Mouse (Mus musculus): ENCODE data around the gene Gm10073. TPM values are rescaled to one million over a fixed set of nuclear protein-coding genes. Genes with fewer than 3 reads are reported as not detected.
A peak's percentile ranks its signal among the peaks of the same experiment; 100 is the strongest.

Gene Gm10073
- polyA plus RNA-seq, 2 experiments from 2014 or later = 85.5 to 100 TPM

DNA sequence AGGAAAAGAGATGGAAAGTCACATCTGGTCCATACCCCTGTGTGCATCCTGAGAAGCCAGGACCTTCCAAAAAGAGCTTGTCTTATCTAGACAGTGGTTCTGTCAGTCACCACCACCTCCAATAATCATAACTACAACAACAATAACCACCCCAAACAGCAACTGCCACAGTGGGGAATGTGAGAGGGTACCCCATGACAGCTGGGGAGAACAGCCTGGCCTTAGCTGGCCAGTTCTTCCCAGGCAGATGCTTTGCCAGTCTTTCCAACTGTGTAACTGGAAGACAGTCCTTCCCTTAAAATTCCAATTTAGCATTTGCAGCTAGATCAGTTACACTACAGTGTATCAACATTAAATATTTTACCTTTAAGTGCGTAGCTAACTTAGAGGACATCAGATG lies 22.4 kb downstream of the Gm10073 start:
- ATAC-seq = no peak

GRCm38 (mm10) chr8:106548366-106548936 lies 24.8 kb downstream of the Gm10073 start:
- ATAC-seq = no peak

GRCm38 (mm10) chr8:106546746-106547145 lies 26.5 kb downstream of the Gm10073 start:
- no peak for ATAC-seq

GRCm38 (mm10) chr8:106545149-106545548 lies 28.1 kb downstream of the Gm10073 start:
- ATAC-seq = no peak

- ATAC-seq = no peak
Measured at GRCm38 (mm10) chr8:106543043-106543442, 30.2 kb downstream of the Gm10073 start.

DNA sequence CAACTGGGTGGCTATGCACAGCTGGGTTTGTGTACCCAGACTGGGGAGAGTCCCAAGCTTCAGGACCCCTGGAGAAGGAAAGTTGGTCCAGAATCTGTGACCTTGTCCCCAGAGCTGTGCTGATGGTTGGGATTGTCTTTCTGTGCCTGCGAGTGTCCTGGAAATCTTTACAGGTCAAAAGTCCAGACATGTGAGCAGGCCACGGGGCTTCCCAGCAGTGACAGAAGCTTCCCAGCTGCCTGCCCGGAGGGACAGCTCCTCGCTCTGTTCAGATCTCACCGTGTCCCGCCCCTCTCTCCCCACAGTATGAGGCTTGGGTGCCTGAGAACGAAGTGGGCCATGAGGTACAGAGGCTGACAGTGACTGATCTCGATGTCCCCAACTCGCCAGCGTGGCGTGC lies 32.3 kb downstream of the Gm10073 start:
- no peak for ATAC-seq

DNA sequence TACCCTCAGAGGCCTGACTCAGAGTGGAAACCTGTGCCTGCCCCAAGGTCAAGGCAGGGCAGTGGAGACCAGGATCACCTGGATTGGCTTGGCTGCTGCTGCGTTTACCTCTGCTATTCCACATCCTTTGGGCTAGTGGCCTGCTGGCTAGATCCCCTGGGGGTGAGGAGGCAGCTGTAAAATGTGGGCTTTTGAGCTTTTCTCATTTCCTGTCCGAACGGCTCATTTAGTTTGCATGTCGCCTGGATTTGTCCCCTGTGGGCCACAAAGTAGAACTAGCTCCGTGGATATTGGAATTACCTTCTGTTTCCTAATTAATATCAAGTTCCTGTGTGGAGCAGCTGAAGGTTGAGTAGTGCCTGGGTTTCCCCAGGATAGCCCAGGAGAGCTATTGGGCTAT lies 34.1 kb downstream of the Gm10073 start:
- no peak for ATAC-seq

GRCm38 (mm10) chr8:106535448-106535847 lies 37.8 kb downstream of the Gm10073 start:
- no peak for ATAC-seq

DNA sequence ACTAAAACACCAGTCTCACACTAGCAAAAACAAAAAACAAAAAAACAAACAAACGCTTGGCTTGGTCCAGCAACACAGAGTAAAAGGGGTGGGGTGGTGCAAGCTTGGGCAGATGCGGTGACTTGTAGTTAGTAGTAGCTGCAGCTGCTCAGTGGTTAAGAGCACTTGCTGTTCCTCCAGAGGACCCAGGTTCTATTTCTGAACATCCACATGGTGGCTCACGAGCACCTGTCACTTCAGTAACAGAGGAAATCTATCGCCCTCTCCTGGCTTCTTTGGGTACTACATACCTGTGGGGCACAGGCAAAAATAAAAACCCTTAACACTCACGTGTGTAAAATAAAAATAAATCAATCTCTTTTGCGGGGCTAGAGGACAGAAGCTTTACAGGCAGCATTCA lies 38.8 kb downstream of the Gm10073 start:
- ATAC-seq = peak; percentile 49

DNA sequence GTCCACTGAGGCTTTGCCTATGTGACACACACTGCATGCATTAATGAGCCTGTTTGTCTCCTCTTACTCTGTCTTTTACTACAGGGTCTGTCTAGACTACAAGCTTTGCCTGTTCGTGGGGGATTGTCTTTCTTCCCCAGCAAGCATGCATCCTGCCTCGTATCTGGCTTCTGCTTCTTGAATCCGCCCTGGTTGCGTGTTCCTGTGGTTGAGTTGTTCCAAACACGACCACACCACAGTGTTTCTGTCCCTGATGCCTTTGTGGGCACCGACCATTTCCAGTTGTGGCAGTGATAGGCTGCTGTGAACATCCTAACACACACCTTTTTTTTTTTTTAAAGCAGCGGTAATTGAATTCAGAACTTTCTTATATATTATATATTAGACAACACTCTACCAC lies 39.6 kb downstream of the Gm10073 start:
- no peak for ATAC-seq

GRCm38 (mm10) chr8:106530566-106530965 lies 42.7 kb downstream of the Gm10073 start:
- ATAC-seq = no peak

- no peak for ATAC-seq
Measured at GRCm38 (mm10) chr8:106529885-106530482, 43.3 kb downstream of the Gm10073 start.

DNA sequence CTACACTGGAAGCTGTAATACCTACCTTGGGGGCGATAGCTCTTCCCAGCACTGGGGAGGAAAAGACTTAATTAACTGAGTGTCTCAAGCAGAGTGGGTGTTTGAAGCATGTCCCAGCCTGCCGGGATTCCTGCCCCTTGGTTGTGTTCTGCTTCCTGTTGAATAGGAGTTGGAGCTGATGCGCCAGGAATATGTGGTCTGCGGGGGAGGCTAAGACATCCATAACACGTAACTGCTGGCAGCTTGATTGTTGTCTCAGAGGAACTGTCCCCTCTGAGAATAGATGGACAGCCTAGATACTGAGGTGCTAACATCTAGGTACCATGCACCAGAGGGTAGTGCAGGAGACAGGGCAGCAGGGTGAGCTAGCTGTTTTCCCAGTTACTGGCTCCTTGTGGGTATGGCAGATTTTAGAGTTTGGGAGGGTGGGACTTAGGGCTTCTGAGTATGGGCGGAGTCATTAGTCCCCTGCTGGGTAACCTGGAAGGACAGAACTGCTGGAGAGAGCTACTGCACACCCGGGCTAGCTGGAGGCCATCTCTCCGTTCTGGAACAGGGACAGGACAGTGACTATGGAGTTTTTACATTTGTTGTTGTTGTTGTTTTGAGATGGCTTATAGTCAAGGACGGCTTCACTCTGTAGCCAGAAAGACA lies 44.5 kb downstream of the Gm10073 start:
- ATAC-seq = no peak

GRCm38 (mm10) chr8:106527241-106528036 lies 45.8 kb downstream of the Gm10073 start:
- ATAC-seq = no peak

GRCm38 (mm10) chr8:106526725-106527124 lies 46.5 kb downstream of the Gm10073 start:
- ATAC-seq = no peak

Other genes starting within 250 kb of the Gm10073 start
- not detected for gene Smpd3, start 235.5 kb downstream of the Gm10073 start, polyA plus RNA-seq (2017; shearing (Covaris generic))
- 1 to 10 TPM; 2.0 to 3.0 TPM for gene Zfp90, start 158.1 kb downstream of the Gm10073 start, polyA plus RNA-seq (2017; shearing (Covaris generic))
- not detected for gene 6030452D12Rik, start 72.9 kb downstream of the Gm10073 start, polyA plus RNA-seq (2017; shearing (Covaris generic))
- not detected for gene Cdh3, start 62.6 kb downstream of the Gm10073 start, polyA plus RNA-seq (2017; shearing (Covaris generic))
- gene Cdh1, start 29.9 kb upstream of the Gm10073 start, polyA plus RNA-seq (2017; shearing (Covaris generic)) = under 1 TPM; 0.20 to 0.57 TPM
- gene Tango6, start 109.6 kb upstream of the Gm10073 start, polyA plus RNA-seq (2017; shearing (Covaris generic)) = 1 to 10 TPM; 5.7 to 6.3 TPM